Mouse (Mus musculus) forebrain, embryonic 13.5 days (tissue): Measurements from ENCODE around the gene Prl2b1. TPM values are rescaled to one million over a fixed set of nuclear protein-coding genes. Genes with fewer than 3 reads are reported as not detected.
A peak's percentile ranks its signal among the peaks of the same experiment; 100 is the strongest.

Experiments used
- ATAC-seq: fragments of 200-750 bp; cut with Nextera tagmentation; 2 replicates; pipeline ENCODE4 v1.8.0; 2017
- H3K27ac ChIP-seq: fragments of 300-500 bp; sonication (generic); 2 replicates; pipeline ENCODE4 v1.5.1; 2015; ENCODE audit warnings: inconsistent platforms, mild to moderate bottlenecking, moderate library complexity
- H3K27me3 ChIP-seq: fragments of 300-500 bp; sonication (generic); 2 replicates; pipeline ENCODE4 v1.6.1; 2015; ENCODE audit warnings: mild to moderate bottlenecking, inconsistent platforms
- H3K36me3 ChIP-seq: fragments of 300-500 bp; sonication (generic); 2 replicates; pipeline ENCODE4 v1.6.1; 2015; ENCODE audit warnings: mild to moderate bottlenecking, inconsistent platforms; ENCODE audit not compliant: poor library complexity, severe bottlenecking
- H3K4me1 ChIP-seq: fragments of 300-500 bp; sonication (generic); 2 replicates; pipeline ENCODE4 v1.6.1; 2015; ENCODE audit warnings: inconsistent platforms
- H3K4me2 ChIP-seq: fragments of 300-500 bp; sonication (generic); 2 replicates; pipeline ENCODE4 v1.6.1; 2015; ENCODE audit warnings: inconsistent platforms, mild to moderate bottlenecking, moderate library complexity
- H3K4me3 ChIP-seq: fragments of 300-500 bp; sonication (generic); 2 replicates; pipeline ENCODE4 v1.5.1; 2015; ENCODE audit warnings: mild to moderate bottlenecking, inconsistent platforms
- H3K9ac ChIP-seq: fragments of 300-500 bp; sonication (generic); 2 replicates; pipeline ENCODE4 v1.6.1; 2015; ENCODE audit warnings: mild to moderate bottlenecking, inconsistent platforms
- H3K9me3 ChIP-seq: fragments of 300-500 bp; sonication (generic); replicated peaks from 2 replicates; pipeline ENCODE4 v1.6.1; 2016; ENCODE audit warnings: inconsistent platforms
- WGBS: fragments of 180-500 bp; shearing (Covaris S2); methylation state at CpG from one replicate; pipeline ENCODE4 v1.1.7; 2015; 5-methylcytosine and 5-hydroxymethylcytosine counted together
- polyA plus RNA-seq: library from polyadenylated mRNA; unstranded; fragments of >200 nt; fragmentation: Nextera tagmentation; extraction: Ambion mirVana; gene quantifications from 2 replicates; pipeline ENCODE4 v1.2.1, GENCODE M21; 2015

Gene Prl2b1
- not detected in 2 replicates for polyA plus RNA-seq

DNA sequence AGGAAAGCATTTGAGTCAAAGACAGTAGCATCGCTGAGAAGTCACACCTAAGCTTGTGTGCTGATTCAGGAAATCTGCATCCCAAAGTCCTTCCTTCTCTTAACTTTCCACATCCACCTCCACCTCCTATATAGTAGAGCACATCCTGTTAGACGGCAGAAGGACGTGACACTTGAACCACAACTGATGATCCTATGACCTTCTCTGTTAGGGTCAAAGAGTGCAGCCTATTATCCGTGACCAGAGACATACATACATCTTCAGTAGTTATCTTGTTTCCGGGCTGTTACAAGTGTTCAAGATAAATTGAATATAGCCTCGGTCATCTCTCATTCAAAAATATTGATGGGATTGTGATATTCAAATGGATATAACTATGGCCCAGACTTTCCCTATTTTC lies at the start of gene Prl2b1:
Gene Prl2b1 (minus strand): TSS at position 101 of the 400 bp plus-strand sequence.
- H3K4me2 ChIP-seq: no peak within 1 kb of the TSS
- no peak within 1 kb of the TSS for H3K4me3 ChIP-seq
- H3K9me3 ChIP-seq: no peaks in the 10 kb centered on the region
- 93% methylated on average over 6 of the region's 6 CpGs for WGBS
- ATAC-seq: no peak
- H3K4me1 ChIP-seq: no peaks in the 10 kb centered on the region
- no peak within 1 kb of the TSS for H3K9ac ChIP-seq
- H3K27me3 ChIP-seq: no peaks in the 10 kb centered on the region
- no peaks in the 10 kb centered on the region for H3K36me3 ChIP-seq
- no peak within 1 kb of the TSS for H3K27ac ChIP-seq

DNA sequence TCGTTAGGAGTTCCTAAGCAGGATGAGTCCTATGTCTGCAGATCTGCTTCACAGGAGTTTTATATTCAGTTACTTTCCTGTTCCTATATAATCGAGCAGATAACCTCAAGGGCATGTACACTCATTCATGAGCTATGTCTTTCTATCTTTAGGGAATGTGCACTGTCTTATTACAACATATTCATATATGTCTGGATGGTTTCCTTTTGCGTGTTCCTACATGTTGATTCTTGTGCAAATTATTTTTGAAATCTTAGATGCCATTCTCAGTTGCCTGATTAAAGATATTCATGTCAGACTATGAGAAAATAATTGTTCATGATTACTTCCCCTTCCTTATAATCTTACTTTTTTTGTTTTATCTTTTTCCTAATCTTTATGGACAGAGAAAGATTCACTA lies 47.9 kb upstream of the Prl2b1 start, which contains the start of gene Prl8a6:
Gene Prl8a6 (minus strand): TSS at position 101 of the 400 bp plus-strand sequence.
- ATAC-seq: no peak
- Histone ChIP-seq H3K27me3 (no peaks in the 10 kb centered on the region), H3K9me3 (no peaks in the 10 kb centered on the region), H3K9ac (no peak within 1 kb of the TSS), H3K4me1 (no peaks in the 10 kb centered on the region), H3K27ac (no peak within 1 kb of the TSS), H3K36me3 (no peaks in the 10 kb centered on the region), H3K4me3 (no peak within 1 kb of the TSS), H3K4me2 (no peak within 1 kb of the TSS)
- 87% methylated on average over 3 of the region's 3 CpGs for WGBS

DNA sequence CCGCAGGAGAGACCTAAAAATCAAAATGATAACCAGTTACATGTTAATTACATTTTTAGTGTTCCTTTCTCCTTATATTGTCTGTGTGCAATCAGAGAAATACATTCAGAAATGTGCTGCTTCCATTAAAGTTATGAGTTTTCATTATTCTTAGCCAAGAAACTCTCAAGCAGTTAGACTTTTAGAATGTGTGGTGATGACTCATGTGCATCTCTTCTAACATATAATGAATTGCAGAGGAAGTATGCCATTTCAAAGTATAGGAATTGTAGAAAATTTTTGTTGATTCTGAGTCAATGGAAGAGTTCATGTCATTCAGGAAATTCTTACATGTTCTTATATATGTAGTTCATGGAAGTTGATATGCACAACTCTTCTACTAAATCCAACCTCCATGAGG lies 42.5 kb upstream of the Prl2b1 start:
- 88% methylated on average over 1 of the region's 1 CpGs for WGBS
- Histone ChIP-seq H3K4me2 (no peak overlapping the region), H3K27me3 (no peaks in the 10 kb centered on the region)

DNA sequence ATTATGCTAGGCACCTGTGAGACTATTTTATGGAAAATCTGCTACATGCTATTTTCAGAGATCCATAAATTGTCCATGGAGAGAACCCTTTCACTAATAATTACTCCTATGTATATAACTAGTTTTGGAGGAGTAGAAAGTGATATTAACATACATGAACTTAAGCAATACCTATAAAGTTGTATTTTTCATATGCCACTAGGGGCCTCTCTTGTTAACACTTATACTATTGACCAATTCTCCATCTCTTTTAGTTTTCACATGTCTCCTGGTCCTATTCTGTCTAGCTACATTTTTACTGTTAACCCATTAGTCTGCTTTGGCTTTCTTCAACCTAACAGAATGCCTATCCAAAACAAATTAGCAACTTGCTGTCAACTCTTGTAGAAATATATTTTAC lies 23.0 kb upstream of the Prl2b1 start:
- Histone ChIP-seq H3K36me3 (no peaks in the 10 kb centered on the region), H3K4me1 (no peaks in the 10 kb centered on the region), H3K27me3 (no peaks in the 10 kb centered on the region), H3K27ac (no peak overlapping the region), H3K4me3 (no peak overlapping the region), H3K9me3 (no peaks in the 10 kb centered on the region), H3K4me2 (no peak overlapping the region), H3K9ac (no peak overlapping the region)
- ATAC-seq: no peak

More for the DNA sequence above, 42.5 kb upstream of the Prl2b1 start:
- Histone ChIP-seq H3K36me3 (no peaks in the 10 kb centered on the region), H3K4me3 (no peak overlapping the region), H3K27ac (no peak overlapping the region), H3K9ac (no peak overlapping the region), H3K9me3 (no peaks in the 10 kb centered on the region), H3K4me1 (no peaks in the 10 kb centered on the region)
- ATAC-seq: no peak

DNA sequence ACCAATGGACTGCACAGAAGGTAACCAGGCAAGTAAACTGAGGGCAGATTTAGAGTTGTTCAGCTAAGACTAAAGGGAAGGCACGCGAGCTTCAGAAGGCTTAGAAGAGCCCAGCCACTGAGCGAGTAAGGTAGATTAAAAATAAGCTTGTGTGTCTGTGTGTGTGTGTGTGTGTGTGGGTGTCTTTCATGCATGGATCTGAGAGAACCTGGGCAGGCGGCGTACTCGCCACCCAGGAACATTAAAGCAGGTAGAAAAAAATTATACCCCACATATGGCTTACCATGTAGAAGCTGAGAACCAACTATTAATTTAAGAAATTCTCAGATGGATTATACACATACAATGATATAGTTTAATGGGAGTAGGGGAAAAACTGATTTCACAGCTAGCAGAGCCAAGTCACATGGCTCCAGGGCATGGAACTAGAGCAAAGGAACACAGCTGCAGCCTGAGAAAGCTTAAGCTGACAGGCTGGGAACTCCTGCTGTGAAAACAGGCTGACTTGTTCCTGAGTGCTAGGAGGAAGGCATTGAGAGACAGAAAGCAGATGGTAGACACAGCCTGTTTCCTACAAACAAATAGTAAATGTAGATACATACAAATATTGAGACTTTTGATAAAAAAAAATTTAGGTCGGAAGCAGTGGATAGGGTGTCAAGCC lies 8.5 kb upstream of the Prl2b1 start:
- WGBS: 86% methylated on average over 7 of the region's 7 CpGs
- Histone ChIP-seq H3K9me3 (no peaks in the 10 kb centered on the region), H3K4me3 (no peak overlapping the region), H3K27me3 (no peaks in the 10 kb centered on the region), H3K9ac (no peak overlapping the region), H3K4me2 (no peak overlapping the region), H3K36me3 (no peaks in the 10 kb centered on the region), H3K4me1 (no peaks in the 10 kb centered on the region), H3K27ac (no peak overlapping the region)
- peak; percentile 90 for ATAC-seq

DNA sequence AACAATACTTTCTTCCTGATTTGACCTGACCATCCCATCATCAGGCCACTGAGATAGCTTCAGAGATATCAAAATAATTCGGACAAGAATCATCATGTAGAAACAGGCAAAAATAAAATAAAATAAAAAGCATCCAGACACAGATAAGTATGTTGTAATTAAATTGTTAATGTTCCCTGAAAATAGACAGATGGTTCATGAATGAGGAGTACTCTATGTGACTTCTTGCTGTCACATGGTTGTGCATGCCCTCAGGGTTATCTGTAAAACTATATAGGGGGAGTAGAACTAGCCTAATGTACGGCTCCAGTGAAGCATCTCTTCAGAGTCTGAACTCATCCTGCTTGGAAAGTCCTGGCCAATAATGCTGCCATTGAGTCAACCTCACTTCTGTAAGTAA lies 45.3 kb downstream of the Prl2b1 start, which contains the start of gene Prl8a2:
Gene Prl8a2 (plus strand): TSS at position 301 of the 400 bp plus-strand sequence.
- Histone ChIP-seq H3K27me3 (no peaks in the 10 kb centered on the region), H3K4me1 (no peaks in the 10 kb centered on the region), H3K4me3 (no peak within 1 kb of the TSS), H3K36me3 (no peaks in the 10 kb centered on the region), H3K9me3 (no peaks in the 10 kb centered on the region), H3K27ac (no peak within 1 kb of the TSS), H3K9ac (no peak within 1 kb of the TSS), H3K4me2 (no peak within 1 kb of the TSS)
- ATAC-seq: no peak
- 81% methylated on average over 2 of the region's 2 CpGs for WGBS

DNA sequence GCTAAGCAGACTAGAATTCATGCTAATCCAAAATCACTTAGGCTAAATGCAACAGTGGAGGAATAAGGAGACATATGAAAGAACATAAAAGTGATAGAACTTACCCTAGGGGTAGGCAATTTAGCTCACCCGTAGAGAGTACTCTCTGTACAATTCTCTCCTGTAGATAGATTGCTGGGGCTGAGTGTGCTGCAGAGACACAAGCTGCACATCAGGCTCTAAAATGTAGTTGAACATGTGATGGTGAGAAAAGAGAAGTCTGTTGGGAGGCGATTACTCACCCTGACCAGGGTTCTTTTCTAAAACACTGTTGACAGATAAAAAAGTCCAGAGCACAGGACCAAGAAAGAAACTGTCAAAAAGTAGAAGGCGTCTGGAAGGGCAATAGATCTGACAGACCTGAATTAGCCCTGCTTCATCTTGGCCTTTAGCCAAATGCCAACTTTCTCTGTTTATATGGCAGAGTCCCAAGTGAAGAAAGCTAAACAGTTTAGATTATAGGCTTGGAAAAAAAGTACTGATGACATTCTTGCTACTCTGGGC lies 47.8 kb downstream of the Prl2b1 start:
- ATAC-seq: peak; percentile 19; the same call in 1 of the 2 replicates
- WGBS: 67% methylated on average over 3 of the region's 3 CpGs
- Histone ChIP-seq H3K9me3 (no peaks in the 10 kb centered on the region), H3K36me3 (no peaks in the 10 kb centered on the region), H3K4me1 (no peaks in the 10 kb centered on the region), H3K27ac (no peak overlapping the region), H3K4me3 (no peak overlapping the region), H3K4me2 (no peak overlapping the region), H3K9ac (no peak overlapping the region), H3K27me3 (no peaks in the 10 kb centered on the region)

DNA sequence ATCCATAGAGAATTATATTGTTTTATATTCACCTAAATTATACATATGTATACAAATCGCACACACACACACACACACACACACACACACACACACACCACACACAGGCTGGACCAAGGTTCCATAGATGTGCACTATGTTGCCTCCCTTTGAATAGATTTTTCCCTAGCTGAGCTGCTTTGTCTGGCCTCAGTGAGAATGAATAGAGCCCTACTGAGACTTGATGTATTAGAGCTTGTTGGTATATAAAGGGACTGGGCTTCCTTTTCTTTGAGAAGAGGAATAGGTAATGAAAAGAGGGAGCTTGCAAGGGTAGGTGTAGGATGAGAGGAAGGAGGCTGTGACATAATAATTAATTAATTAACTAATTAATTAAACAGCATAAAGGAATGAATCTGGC lies 55.7 kb downstream of the Prl2b1 start:
- Histone ChIP-seq H3K9ac (no peak overlapping the region), H3K4me3 (no peak overlapping the region), H3K9me3 (no peaks in the 10 kb centered on the region), H3K27me3 (0 out of 2 replicates have a peak, but pooled peaks cover 4% of the 10 kb centered on the region), H3K36me3 (no peaks in the 10 kb centered on the region), H3K27ac (no peak overlapping the region), H3K4me1 (no peaks in the 10 kb centered on the region; the same call in 1 of the 2 replicates), H3K4me2 (no peak overlapping the region)
- WGBS: 25% methylated on average over 1 of the region's 1 CpGs
- ATAC-seq: peak; percentile 86

Other genes with a start within 250 kb of the Prl2b1 start
- not detected in 2 replicates for gene Prl3d3, start 234.1 kb downstream of the Prl2b1 start, polyA plus RNA-seq
- not detected in 2 replicates for gene Prl3c1, start 194.2 kb downstream of the Prl2b1 start, polyA plus RNA-seq
- gene Prl3b1, start 149.0 kb downstream of the Prl2b1 start, polyA plus RNA-seq: not detected in 2 replicates
- gene Prl3a1, start 131.4 kb downstream of the Prl2b1 start, polyA plus RNA-seq: not detected in 2 replicates
- gene Prl6a1, start 78.2 kb downstream of the Prl2b1 start, polyA plus RNA-seq: not detected in 2 replicates
- gene Prl8a2, start 45.2 kb downstream of the Prl2b1 start, polyA plus RNA-seq: not detected in 2 replicates
- gene Prl8a6, start 47.8 kb upstream of the Prl2b1 start, polyA plus RNA-seq: not detected in 2 replicates
- gene Prl8a8, start 122.4 kb upstream of the Prl2b1 start, polyA plus RNA-seq: not detected in 2 replicates
- not detected in 2 replicates for gene Prl8a9, start 173.8 kb upstream of the Prl2b1 start, polyA plus RNA-seq
- not detected in 2 replicates for gene Prl8a1, start 191.3 kb upstream of the Prl2b1 start, polyA plus RNA-seq
- not detected in 2 replicates for gene Prl7b1, start 219.7 kb upstream of the Prl2b1 start, polyA plus RNA-seq